In the genomic region with DNA sequence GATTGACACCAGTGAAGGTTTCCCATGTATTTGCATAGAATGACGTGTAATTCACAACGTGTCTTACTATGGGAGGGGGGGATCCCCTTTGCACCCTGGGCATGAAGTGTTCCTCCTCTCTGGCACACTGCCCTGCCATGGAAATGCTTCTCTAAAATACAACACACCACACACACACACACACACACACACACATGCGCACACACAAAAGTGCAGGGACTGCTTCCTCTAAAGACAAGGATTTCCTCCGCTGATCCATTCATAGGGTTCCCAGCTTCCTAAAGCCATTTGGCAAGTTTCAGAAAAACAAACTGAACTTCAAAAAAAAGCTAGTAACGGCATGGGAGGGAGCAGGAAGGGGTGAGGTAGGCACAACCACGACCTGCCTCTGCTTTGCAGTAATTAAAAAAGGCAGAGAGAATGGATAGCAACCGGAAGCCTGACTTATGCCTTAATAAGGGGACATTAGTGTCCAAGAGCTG, we compare ENCODE assay signal across 9 mouse cellular contexts. TPM values are rescaled to one million over a fixed set of nuclear protein-coding genes. Genes with fewer than 3 reads are reported as not detected.
DNase-seq lines count a peak whose midpoint lies in the region; ATAC-seq lines count a peak whose summit lies in the region.
"Had no signal": no experiment of that assay in that cellular context is flagged by ENCODE, and none has a peak within 500 bp of the region (broad histone marks: within the 10 kb centered on the region; RNA-seq: fewer than 3 reads in every experiment).

No protein-coding gene starts in this region.

- WGBS in lung, embryonic 16.5 days = 35% methylated on average over 7 of the region's 7 CpGs
- 68% methylated on average over 7 of the region's 7 CpGs for WGBS in hindbrain, embryonic 10.5 days

- peak; percentile 54 for ATAC-seq in CD4-positive, CD25-positive, alpha-beta regulatory T cell, adult 4 months
- peak; percentile 71 for ATAC-seq in lung, embryonic 16.5 days (ENCODE audit: low read depth)

- no peaks in the 10 kb centered on the region for H3K27me3 ChIP-seq in lung, embryonic 16.5 days (ENCODE audit: control insufficient read depth, insufficient read depth, low read depth, low read length)
- H3K27me3 ChIP-seq in hindbrain, embryonic 10.5 days (ENCODE audit: insufficient read depth, poor library complexity, severe bottlenecking) = no peaks in the 10 kb centered on the region
- H3K27me3 ChIP-seq: limb, embryonic 12.5 days; neural tube, embryonic 13.5 days had no signal

- peaks cover 3% of the 10 kb centered on the region; the same call in 1 of the 2 replicates for H3K36me3 ChIP-seq in lung, embryonic 16.5 days (ENCODE audit: control insufficient read depth, insufficient read depth, low read length)
- H3K36me3 ChIP-seq in hindbrain, embryonic 10.5 days = no peaks in the 10 kb centered on the region
- H3K36me3 ChIP-seq: limb, embryonic 12.5 days had no signal

- H3K27ac ChIP-seq in lung, embryonic 16.5 days (ENCODE audit: low read length) = peak overlapping the region; percentile 75
- H3K27ac ChIP-seq in hindbrain, embryonic 10.5 days = no peak overlapping the region
- H3K27ac ChIP-seq: limb, embryonic 12.5 days had no signal

- H3K4me1 ChIP-seq in lung, embryonic 16.5 days (replicated peaks; ENCODE audit: control insufficient read depth, insufficient read depth, low read length) = peaks cover 14% of the 10 kb centered on the region
- H3K4me1 ChIP-seq in hindbrain, embryonic 10.5 days (replicated peaks) = peaks cover 19% of the 10 kb centered on the region

- no peak overlapping the region for H3K4me3 ChIP-seq in lung, embryonic 16.5 days (ENCODE audit: low read length)
- no peak overlapping the region for H3K4me3 ChIP-seq in hindbrain, embryonic 10.5 days
- H3K4me3 ChIP-seq: limb, embryonic 12.5 days; neural tube, embryonic 13.5 days had no signal

- DNase-seq in adrenal gland, postnatal 10 days = peak; percentile 46
- peak; percentile 33 for DNase-seq in heart, postnatal 25 days (ENCODE audit: low spot score)
- no peak for DNase-seq in hindbrain, embryonic 10.5 days (ENCODE audit: low spot score)
- DNase-seq in frontal cortex, adult 2 months (ENCODE audit: extremely low spot score in 1 of 2, low spot score in 1 of 2) = no peak
- DNase-seq in ovary, postnatal 36 days (ENCODE audit: low spot score) = no peak

- H3K4me2 ChIP-seq in lung, embryonic 16.5 days (ENCODE audit: low read depth, low read length) = no peak overlapping the region
- H3K4me2 ChIP-seq: limb, embryonic 12.5 days; neural tube, embryonic 13.5 days had no signal

- no peak overlapping the region for H3K9ac ChIP-seq in lung, embryonic 16.5 days (ENCODE audit: low read length)
- H3K9ac ChIP-seq: limb, embryonic 12.5 days; neural tube, embryonic 13.5 days had no signal

- no peaks in the 10 kb centered on the region; the same call in 1 of the 2 replicates for H3K9me3 ChIP-seq in lung, embryonic 16.5 days (ENCODE audit: control insufficient read depth, low read length)
- H3K9me3 ChIP-seq in hindbrain, embryonic 10.5 days = peaks cover 8% of the 10 kb centered on the region; the same call in 1 of the 2 replicates
- H3K9me3 ChIP-seq: neural tube, embryonic 13.5 days had no signal

- intact Hi-C loops in heart, postnatal 25 days (cut with DNase I) = loop anchor here (2.0 kb wide), 1 partner anchor 25 kb away; no protein-coding TSS in a partner anchor

RNA-seq across cellular contexts. Expression of gene Rftn1, which starts 20.5 kb away (rescaled TPM):
- polyA plus RNA-seq in CD4-positive, CD25-positive, alpha-beta regulatory T cell, adult 4 months (2017; shearing (Covaris generic)) = 10 to 100 TPM; 23.8 to 32.4 TPM
- 10 to 100 TPM; 16.3 to 22.7 TPM for total RNA-seq in adrenal gland, postnatal 10 days (2021)
- 10 to 100 TPM; 50.3 to 51.5 TPM for total RNA-seq in heart, postnatal 25 days (2021)
- 18.2 and 21.0 TPM in 2 replicates for polyA plus RNA-seq in lung, embryonic 16.5 days (2015; fragmentation: Nextera tagmentation; extraction: Ambion mirVana)
- polyA plus RNA-seq in hindbrain, embryonic 10.5 days (2016; fragmentation: Nextera tagmentation; extraction: Ambion mirVana) = 4.9 and 7.6 TPM in 2 replicates
- polyA plus RNA-seq in frontal cortex, adult 2 months (2012; rRNA removed) = 7.6 and 10.7 TPM in 2 replicates

Comparison
In these comparisons a context has a peak if more than half of its experiments do, and no peak if none do; other contexts are left out.
1. DNase-seq: peak in adrenal gland, postnatal 10 days (single experiment) and heart, postnatal 25 days (single experiment); none in hindbrain, embryonic 10.5 days (single experiment), frontal cortex, adult 2 months (0 of 2) and ovary, postnatal 36 days (single experiment).